Mouse (Mus musculus): Measurements from ENCODE around the gene Morn2.
"Not testable (repeated sequence)": the region's sequence is repeated elsewhere in the genome, so short reads cannot be mapped to it uniquely, and the experiment has no call there.

The Morn2 gene

GRCm38 (mm10) chr17:80290074-80290657 lies at the start of gene Morn2, which contains the start of gene Dhx57:
Gene Morn2, plus strand, starts transcription at chr17:80290203.
Gene Dhx57, minus strand, starts transcription at chr17:80290476.
- peak; percentile 85 for DNase-seq (ENCODE audit: low read depth, low spot score)

- no peak for DNase-seq (ENCODE audit: low read depth, low spot score)
These were observed 48.4 kb upstream of the Morn2 start for GRCm38 (mm10) chr17:80241594-80241993.

DNA sequence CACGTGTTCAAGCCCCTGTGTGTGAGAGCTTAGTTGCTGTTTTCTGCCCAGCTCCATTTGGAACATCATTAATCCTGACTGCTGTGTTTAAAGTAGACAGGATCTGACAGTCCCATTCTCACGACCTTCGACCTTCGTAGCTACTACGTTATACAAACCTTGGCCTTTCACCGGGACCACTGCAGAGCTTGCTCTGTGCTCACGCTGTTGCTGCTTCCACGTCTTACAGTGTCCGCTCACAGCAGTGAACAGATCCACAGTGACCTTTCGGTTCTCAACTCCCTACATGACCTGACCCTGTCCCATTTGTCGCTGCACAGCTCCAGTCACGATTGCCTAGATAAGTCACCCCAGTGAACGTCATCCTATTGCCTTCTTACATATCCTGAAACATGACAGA lies 46.9 kb upstream of the Morn2 start:
- no peak for DNase-seq (ENCODE audit: low read depth, low spot score)

- DNase-seq (ENCODE audit: low read depth, low spot score) = no peak
These were observed 37.1 kb upstream of the Morn2 start for GRCm38 (mm10) chr17:80252757-80253525.

DNA sequence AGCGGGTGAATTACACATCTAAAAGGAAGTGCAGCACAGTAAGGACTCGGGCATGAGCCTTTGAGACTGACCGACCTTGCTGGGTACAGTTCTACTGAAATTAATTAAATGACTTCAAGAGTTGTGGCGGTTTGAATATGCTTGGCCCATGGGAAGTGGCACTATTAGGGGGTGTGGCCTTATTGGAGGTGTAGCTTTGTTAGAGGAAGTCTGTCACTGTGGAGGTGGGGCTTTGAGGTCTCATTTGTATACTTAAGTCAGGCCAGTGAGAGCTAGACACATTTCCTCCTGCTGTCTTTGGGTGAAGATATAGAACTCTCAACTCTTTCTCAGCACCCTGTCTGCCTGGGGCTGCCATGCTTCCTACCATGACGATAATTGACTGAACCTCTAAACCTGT lies 35.6 kb upstream of the Morn2 start:
- no peak for DNase-seq (ENCODE audit: low read depth, low spot score)

DNA sequence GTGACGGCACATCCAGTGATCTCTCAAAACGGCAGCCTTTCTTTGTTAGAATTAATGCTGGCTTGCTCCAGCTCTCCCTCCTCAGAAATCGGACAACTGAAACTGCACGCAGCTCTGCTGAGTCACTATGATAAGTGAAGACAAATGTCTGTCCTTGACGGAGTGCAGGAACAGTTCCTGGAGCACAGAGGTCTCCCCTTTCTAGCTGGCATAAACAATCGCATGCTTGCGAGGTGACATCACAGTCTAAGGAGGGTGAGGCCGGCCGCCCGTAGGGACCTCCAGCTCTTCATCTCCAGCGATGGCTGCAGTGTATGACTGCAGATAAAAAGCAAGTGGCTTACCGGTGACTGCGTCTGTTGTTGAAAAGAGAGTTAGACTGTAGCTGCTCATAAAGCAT lies 34.8 kb upstream of the Morn2 start:
- no peak for DNase-seq (ENCODE audit: low read depth, low spot score)

- DNase-seq (ENCODE audit: low read depth, low spot score) = no peak
These were observed 22.9 kb upstream of the Morn2 start for GRCm38 (mm10) chr17:80267065-80267464.

GRCm38 (mm10) chr17:80268151-80268550 lies 21.9 kb upstream of the Morn2 start:
- no peak for DNase-seq (ENCODE audit: low read depth, low spot score)

GRCm38 (mm10) chr17:80270622-80271021 lies 19.4 kb upstream of the Morn2 start:
- not testable (repeated sequence) for DNase-seq (ENCODE audit: low read depth, low spot score)

GRCm38 (mm10) chr17:80278255-80278654 lies 11.7 kb upstream of the Morn2 start:
- DNase-seq (ENCODE audit: low read depth, low spot score) = no peak

GRCm38 (mm10) chr17:80279340-80280070 lies 10.5 kb upstream of the Morn2 start:
- no peak for DNase-seq (ENCODE audit: low read depth, low spot score)

DNA sequence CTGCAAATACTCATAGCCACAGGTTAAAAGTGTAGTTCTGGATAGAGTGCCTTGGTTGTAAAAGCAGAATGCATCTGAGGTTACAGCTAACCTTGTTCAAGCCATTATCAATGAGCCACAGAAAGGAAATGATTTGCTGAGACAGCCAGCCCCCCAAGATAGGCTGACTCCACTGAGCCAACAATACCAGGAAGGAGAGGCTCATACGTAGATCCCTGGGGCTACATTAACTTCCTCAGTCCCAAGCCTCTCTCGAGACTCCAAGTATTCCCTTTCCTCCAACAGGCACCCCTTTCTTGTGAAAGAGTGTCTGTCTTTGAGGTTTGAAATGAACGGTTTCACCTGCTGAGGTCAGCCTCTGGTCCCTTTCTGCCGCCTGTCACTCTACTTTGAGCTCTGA lies 5.6 kb upstream of the Morn2 start:
- DNase-seq (ENCODE audit: low read depth, low spot score) = no peak

GRCm38 (mm10) chr17:80288012-80288411 lies 2.0 kb upstream of the Morn2 start:
- DNase-seq (ENCODE audit: low read depth, low spot score) = no peak

- no peak for DNase-seq (ENCODE audit: low read depth, low spot score)
These were observed 526 bp upstream of the Morn2 start for GRCm38 (mm10) chr17:80289280-80290073.

- DNase-seq (ENCODE audit: low read depth, low spot score) = peak; percentile 53
These were observed 1.1 kb downstream of the Morn2 start for GRCm38 (mm10) chr17:80291148-80291547.

GRCm38 (mm10) chr17:80295258-80295657 lies 5.3 kb downstream of the Morn2 start:
- no peak for DNase-seq (ENCODE audit: low read depth, low spot score)

- DNase-seq (ENCODE audit: low read depth, low spot score) = no peak
These were observed 8.8 kb downstream of the Morn2 start for GRCm38 (mm10) chr17:80298844-80299243.

DNA sequence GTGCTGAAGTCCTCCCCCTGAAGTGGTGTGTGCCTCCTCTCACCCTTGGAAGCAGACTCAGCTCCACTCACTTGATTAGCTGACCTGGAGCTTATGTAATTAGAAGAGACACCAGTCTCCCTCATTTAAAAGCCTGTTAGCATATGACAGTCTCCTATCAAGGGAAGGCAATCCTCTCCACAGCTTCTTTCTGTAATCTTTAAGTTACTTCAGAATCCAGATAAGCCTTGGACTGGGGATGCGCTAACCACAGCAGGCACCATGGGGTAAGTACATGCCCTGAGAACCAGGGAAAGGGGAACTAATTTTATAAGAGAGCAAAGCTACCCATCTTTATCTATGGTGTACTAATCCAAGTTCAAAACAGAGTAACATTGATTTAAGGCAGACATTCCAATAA lies 17.2 kb downstream of the Morn2 start, which contains the start of gene Arhgef33:
Gene Arhgef33 (plus strand): TSS at position 157 of the 400 bp plus-strand sequence.
- DNase-seq (ENCODE audit: low read depth, low spot score) = no peak

DNA sequence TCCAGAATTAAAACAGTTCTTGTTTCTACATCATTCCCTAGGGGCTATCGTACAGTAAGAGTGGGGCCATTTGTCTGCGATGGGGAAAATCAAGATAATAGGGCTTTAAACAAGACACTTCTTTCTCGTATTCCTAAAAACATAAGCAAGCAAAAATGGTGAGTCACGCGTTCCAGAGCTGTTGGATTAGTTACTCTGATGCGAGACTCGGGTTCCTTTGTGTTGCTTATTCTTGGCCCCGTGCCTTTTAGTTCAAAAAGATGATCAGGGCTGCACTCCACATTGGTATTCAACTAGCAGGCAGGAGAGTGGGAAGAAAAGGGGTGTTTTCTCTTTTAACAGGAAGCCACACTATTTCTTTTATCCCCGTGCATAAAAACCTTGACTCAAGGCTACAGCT lies 21.8 kb downstream of the Morn2 start:
- DNase-seq (ENCODE audit: low read depth, low spot score) = no peak

GRCm38 (mm10) chr17:80312405-80312804 lies 22.4 kb downstream of the Morn2 start:
- no peak for DNase-seq (ENCODE audit: low read depth, low spot score)

GRCm38 (mm10) chr17:80322228-80322627 lies 32.2 kb downstream of the Morn2 start:
- no peak for DNase-seq (ENCODE audit: low read depth, low spot score)

GRCm38 (mm10) chr17:80323015-80323414 lies 33.0 kb downstream of the Morn2 start:
- no peak for DNase-seq (ENCODE audit: low read depth, low spot score)
